Mouse (Mus musculus): ENCODE data around the gene Acad12. TPM values are rescaled to one million over a fixed set of nuclear protein-coding genes. Genes with fewer than 3 reads are reported as not detected.
"Not testable (repeated sequence)": the region's sequence is repeated elsewhere in the genome, so short reads cannot be mapped to it uniquely, and the experiment has no call there.

Acad12 gene
- polyA plus RNA-seq, 1 experiment from 2014 or later = 2.0 TPM

DNA sequence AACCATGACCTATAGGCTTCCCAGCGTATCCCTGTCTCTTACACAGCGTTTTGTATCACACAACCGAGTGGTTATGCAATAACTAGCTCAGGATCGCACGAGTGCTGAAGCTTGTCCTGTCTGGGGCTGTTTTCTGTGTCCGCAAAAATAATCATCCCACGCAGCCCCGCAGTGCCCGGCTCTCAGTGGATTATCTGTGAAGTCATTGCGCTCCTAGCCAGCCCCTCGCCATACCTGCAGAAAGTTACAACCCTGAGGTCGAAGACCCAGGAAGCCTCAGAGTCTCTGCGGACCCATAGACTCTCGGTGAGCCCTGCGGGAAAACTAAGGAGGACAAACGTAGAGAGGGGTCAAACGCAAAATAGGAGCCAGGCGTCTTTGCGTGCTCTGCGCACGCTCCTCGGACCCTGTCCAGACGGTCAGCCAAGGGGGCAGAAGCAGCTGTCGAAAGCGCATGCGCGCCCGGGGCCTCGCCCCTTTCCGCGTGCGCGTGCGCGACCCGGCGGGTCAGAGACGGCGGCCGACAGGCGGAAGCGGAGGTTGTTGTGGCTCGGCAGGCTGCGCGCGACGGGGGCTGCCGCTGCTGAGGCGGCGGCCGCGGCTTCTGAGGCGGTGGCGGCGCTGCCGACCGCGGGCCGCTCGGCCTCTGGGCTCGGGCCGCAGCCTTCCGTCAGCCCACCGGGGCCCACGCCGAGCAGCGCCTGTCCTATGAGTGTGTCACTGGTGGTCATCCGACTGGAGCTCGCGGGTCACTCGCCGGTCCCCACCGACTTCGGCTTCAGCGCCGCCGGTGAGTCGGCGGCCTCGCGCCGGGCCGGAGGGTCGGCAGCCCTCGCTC, 41.5 kb upstream of the Acad12 start, which contains the start of the genes Acad10 and Brap:
Gene Acad10, minus strand, starts transcription at position 456 of the 838 bp plus-strand sequence.
Gene Brap, plus strand, starts transcription at position 505 of the 838 bp plus-strand sequence.
- Histone ChIP-seq H3K36me3 (ENCODE audit: control insufficient read depth, insufficient read depth, low read length) (peaks cover 32% of the 10 kb centered on the region), H3K9me3 (ENCODE audit: control insufficient read depth, low read length) (no peaks in the 10 kb centered on the region), H3K9ac (ENCODE audit: low read depth, low read length) (peak within 1 kb of the TSS; percentile 93), H3K4me2 (ENCODE audit: low read depth, low read length) (peak within 1 kb of the TSS; percentile 87), H3K4me1 (ENCODE audit: control insufficient read depth, insufficient read depth, low read length) (peaks cover 10% of the 10 kb centered on the region), H3K4me3 (ENCODE audit: low read depth, low read length) (peak within 1 kb of the TSS; percentile 98), H3K27ac (replicated peaks; ENCODE audit: low read depth, low read length) (peak within 1 kb of the TSS; percentile 58), H3K27me3 (replicated peaks; ENCODE audit: control insufficient read depth, insufficient read depth, low read length) (no peaks in the 10 kb centered on the region)
- ATAC-seq (ENCODE audit: low read depth) = peak; percentile 91
- WGBS = 3% methylated on average over 46 of the region's 85 CpGs
- DNase-seq (ENCODE audit: low spot score) = peak; percentile 94

DNA sequence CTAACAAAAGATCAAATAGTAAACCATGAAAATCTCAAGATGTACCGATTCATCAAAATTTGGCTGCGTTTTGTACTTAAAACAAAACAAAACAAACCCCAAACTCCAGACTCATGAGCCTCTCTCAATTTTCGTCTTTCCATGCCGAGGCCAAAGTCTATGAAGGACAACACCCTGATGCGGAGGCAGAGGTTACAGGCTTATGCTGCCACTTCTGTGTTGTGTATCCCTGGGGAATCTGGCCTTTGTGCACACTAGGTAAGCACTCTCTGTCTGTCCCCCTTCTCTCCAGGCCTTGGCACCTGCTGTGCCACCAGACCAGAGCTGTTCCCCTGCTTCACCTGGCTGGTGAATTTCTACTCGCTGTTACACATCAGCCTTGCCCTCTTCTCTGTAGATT, 38.9 kb upstream of the Acad12 start:
- ATAC-seq (ENCODE audit: low read depth); H3K9me3 ChIP-seq (ENCODE audit: control insufficient read depth, low read length); H3K27ac ChIP-seq (replicated peaks; ENCODE audit: low read depth, low read length); H3K27me3 ChIP-seq (replicated peaks; ENCODE audit: control insufficient read depth, insufficient read depth, low read length); H3K4me3 ChIP-seq (ENCODE audit: low read depth, low read length); H3K36me3 ChIP-seq (ENCODE audit: control insufficient read depth, insufficient read depth, low read length); H3K9ac ChIP-seq (ENCODE audit: low read depth, low read length); DNase-seq (ENCODE audit: low spot score); H3K4me2 ChIP-seq (ENCODE audit: low read depth, low read length): not testable (repeated sequence)
- peaks cover 10% of the 10 kb centered on the region for H3K4me1 ChIP-seq (ENCODE audit: control insufficient read depth, insufficient read depth, low read length)
- WGBS = 79% methylated on average over 6 of the region's 6 CpGs

DNA sequence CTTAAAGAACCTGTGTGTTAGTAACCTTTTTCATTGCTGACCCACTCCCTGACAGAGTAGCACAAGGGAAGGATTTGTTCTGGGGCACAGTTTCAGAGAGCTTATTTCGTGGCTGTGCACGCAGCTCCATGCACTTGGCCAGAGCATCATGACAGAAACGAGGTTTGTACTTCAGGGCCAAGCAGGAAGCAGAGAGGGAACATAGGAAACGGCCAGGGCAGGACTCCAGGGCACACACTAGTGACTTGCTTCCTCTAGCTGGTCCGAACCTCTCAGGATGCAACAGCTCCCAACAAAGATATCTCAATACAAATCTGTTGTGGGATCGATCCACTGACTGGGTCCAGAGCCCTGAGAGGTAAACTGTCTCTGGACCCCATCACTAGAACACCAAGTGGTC, 38.1 kb upstream of the Acad12 start:
- 68% methylated on average over 6 of the region's 6 CpGs for WGBS
- ATAC-seq (ENCODE audit: low read depth); H3K9me3 ChIP-seq (ENCODE audit: control insufficient read depth, low read length); H3K4me2 ChIP-seq (ENCODE audit: low read depth, low read length); H3K27me3 ChIP-seq (replicated peaks; ENCODE audit: control insufficient read depth, insufficient read depth, low read length); H3K27ac ChIP-seq (replicated peaks; ENCODE audit: low read depth, low read length); H3K9ac ChIP-seq (ENCODE audit: low read depth, low read length); H3K4me3 ChIP-seq (ENCODE audit: low read depth, low read length); DNase-seq (ENCODE audit: low spot score); H3K36me3 ChIP-seq (ENCODE audit: control insufficient read depth, insufficient read depth, low read length): not testable (repeated sequence)
- H3K4me1 ChIP-seq (ENCODE audit: control insufficient read depth, insufficient read depth, low read length) = peaks cover 10% of the 10 kb centered on the region

DNA sequence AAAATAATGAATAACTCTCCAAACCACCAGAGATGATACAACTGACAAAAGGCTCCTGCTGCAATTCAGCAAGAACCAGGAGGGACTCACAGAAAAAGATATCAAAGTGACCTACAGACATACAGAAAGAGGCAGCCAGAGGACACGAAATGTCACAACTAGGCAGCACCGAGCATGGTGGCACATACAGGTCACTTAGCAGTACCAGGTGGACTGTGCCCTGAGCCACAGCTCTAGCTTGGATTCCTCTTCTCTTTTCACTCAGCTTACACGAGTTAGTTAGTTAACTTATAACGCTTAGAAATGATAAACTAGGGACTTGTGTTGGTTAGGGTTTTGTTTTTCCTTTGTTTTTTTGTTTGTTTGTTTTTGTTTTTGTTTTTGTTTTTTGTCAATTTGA, 35.8 kb upstream of the Acad12 start:
- Histone ChIP-seq H3K36me3 (ENCODE audit: control insufficient read depth, insufficient read depth, low read length) (no peaks in the 10 kb centered on the region), H3K9ac (ENCODE audit: low read depth, low read length) (no peak overlapping the region), H3K4me3 (ENCODE audit: low read depth, low read length) (no peak overlapping the region), H3K9me3 (ENCODE audit: control insufficient read depth, low read length) (no peaks in the 10 kb centered on the region), H3K27me3 (replicated peaks; ENCODE audit: control insufficient read depth, insufficient read depth, low read length) (no peaks in the 10 kb centered on the region), H3K4me2 (ENCODE audit: low read depth, low read length) (no peak overlapping the region), H3K27ac (replicated peaks; ENCODE audit: low read depth, low read length) (no peak overlapping the region), H3K4me1 (ENCODE audit: control insufficient read depth, insufficient read depth, low read length) (peaks cover 1% of the 10 kb centered on the region; the same call in 1 of the 2 replicates)
- WGBS = 80% methylated on average over 4 of the region's 4 CpGs
- ATAC-seq (ENCODE audit: low read depth) (no peak), DNase-seq (ENCODE audit: low spot score) (no peak)

DNA sequence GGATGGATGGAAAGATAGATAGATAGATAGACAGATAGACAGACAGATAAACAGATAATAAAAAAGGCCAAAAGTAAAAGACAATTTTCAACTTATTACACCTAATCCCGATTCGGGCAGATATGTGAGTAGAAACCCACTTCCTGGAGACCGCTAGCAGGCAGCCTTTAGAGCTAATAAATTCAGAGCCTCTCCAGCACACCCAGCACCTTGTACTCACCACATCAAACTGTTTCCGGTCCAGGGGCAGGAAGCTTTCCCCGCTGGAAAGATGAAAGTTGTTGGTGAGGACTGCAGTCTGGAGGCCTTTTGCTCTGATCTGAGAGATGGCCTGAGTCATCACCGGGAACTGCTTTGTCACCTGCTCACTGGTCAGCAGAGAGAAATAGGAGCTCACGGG, 30.4 kb upstream of the Acad12 start:
- 64% methylated on average over 7 of the region's 7 CpGs for WGBS
- no peak overlapping the region for H3K27ac ChIP-seq (replicated peaks; ENCODE audit: low read depth, low read length)
- no peaks in the 10 kb centered on the region; the same call in 1 of the 2 replicates for H3K4me1 ChIP-seq (ENCODE audit: control insufficient read depth, insufficient read depth, low read length)
- no peak for ATAC-seq (ENCODE audit: low read depth)
- no peaks in the 10 kb centered on the region for H3K9me3 ChIP-seq (ENCODE audit: control insufficient read depth, low read length)
- no peak overlapping the region for H3K4me3 ChIP-seq (ENCODE audit: low read depth, low read length)
- H3K4me2 ChIP-seq (ENCODE audit: low read depth, low read length) = no peak overlapping the region
- no peak overlapping the region for H3K9ac ChIP-seq (ENCODE audit: low read depth, low read length)
- no peaks in the 10 kb centered on the region for H3K27me3 ChIP-seq (replicated peaks; ENCODE audit: control insufficient read depth, insufficient read depth, low read length)
- H3K36me3 ChIP-seq (ENCODE audit: control insufficient read depth, insufficient read depth, low read length) = no peaks in the 10 kb centered on the region
- no peak for DNase-seq (ENCODE audit: low spot score)

DNA sequence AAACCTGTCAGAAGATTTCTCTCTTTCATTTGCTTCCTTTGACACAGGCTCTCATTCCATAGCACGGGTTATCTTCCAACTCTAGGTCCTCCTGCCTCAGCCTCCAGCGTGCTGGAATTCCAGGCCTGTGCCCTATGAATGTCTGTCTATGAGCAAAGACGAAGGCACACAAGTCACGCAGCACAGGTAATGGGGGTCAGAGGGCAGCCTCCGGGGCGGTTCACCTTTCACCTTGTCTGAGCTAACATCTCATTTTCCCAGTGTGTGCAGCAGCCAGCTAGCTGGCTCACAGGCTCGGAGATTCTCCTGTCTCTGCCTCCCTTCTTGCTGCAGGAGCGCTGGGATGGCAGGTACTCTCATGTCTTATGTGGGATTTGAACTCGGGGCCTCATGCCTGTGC, 20.9 kb upstream of the Acad12 start:
- WGBS = 84% methylated on average over 9 of the region's 9 CpGs
- DNase-seq (ENCODE audit: low spot score) (no peak), ATAC-seq (ENCODE audit: low read depth) (no peak)

DNA sequence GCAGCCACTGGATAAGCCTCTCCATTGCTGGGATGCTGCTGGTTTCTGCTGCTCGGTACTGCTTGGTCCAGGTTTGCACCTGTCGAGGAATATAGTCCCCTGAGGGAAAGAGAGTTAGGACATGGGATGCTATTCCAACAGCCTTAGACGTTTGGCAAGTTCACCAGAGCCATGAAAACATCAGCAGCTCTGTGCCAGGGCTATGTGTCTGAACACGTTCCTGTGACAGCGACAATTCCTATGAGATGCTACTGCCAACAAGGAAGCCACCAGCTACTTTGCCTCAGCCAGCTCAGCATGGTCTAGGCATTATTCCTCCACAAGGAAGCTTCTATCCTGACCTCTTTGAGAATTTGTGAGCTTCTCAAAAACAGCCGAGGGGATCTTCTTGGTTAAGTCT, 18.6 kb upstream of the Acad12 start:
- ATAC-seq (ENCODE audit: low read depth) (no peak), DNase-seq (ENCODE audit: low spot score) (peak; percentile 35)
- Histone ChIP-seq H3K4me2 (ENCODE audit: low read depth, low read length) (no peak overlapping the region), H3K9me3 (ENCODE audit: control insufficient read depth, low read length) (no peaks in the 10 kb centered on the region), H3K4me3 (ENCODE audit: low read depth, low read length) (no peak overlapping the region), H3K36me3 (ENCODE audit: control insufficient read depth, insufficient read depth, low read length) (no peaks in the 10 kb centered on the region), H3K4me1 (ENCODE audit: control insufficient read depth, insufficient read depth, low read length) (no peaks in the 10 kb centered on the region), H3K27ac (replicated peaks; ENCODE audit: low read depth, low read length) (no peak overlapping the region), H3K9ac (ENCODE audit: low read depth, low read length) (no peak overlapping the region), H3K27me3 (replicated peaks; ENCODE audit: control insufficient read depth, insufficient read depth, low read length) (no peaks in the 10 kb centered on the region)
- WGBS = 79% methylated on average over 6 of the region's 6 CpGs

More for the DNA sequence above, 20.9 kb upstream of the Acad12 start:
- no peaks in the 10 kb centered on the region for H3K9me3 ChIP-seq (ENCODE audit: control insufficient read depth, low read length)
- H3K4me1 ChIP-seq (ENCODE audit: control insufficient read depth, insufficient read depth, low read length) = no peaks in the 10 kb centered on the region
- H3K27me3 ChIP-seq (replicated peaks; ENCODE audit: control insufficient read depth, insufficient read depth, low read length) = no peaks in the 10 kb centered on the region
- H3K27ac ChIP-seq (replicated peaks; ENCODE audit: low read depth, low read length) = no peak overlapping the region
- no peak overlapping the region for H3K4me2 ChIP-seq (ENCODE audit: low read depth, low read length)
- no peak overlapping the region for H3K9ac ChIP-seq (ENCODE audit: low read depth, low read length)
- no peaks in the 10 kb centered on the region for H3K36me3 ChIP-seq (ENCODE audit: control insufficient read depth, insufficient read depth, low read length)
- H3K4me3 ChIP-seq (ENCODE audit: low read depth, low read length) = no peak overlapping the region

DNA sequence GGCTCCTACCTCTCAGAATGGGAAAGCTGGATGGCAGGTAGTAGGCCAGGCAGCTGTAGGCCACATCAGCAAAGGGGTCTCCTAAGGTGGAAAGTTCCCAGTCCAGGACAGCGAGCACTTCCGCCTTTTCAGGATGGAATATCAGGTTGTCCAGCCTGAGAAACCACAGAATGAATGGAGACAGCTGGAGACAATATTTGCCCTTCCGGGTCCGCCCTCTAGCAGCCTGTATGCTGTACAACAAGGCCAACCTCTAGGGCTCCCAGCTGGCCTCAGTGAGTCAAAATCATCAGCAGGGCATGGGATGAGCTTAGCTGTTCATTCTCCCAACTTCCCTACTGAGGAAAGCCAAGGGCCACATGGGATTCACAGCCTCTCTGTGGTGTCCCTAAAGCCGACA, 15.9 kb upstream of the Acad12 start:
- Histone ChIP-seq H3K4me2 (ENCODE audit: low read depth, low read length) (no peak overlapping the region), H3K4me1 (ENCODE audit: control insufficient read depth, insufficient read depth, low read length) (no peaks in the 10 kb centered on the region), H3K36me3 (ENCODE audit: control insufficient read depth, insufficient read depth, low read length) (no peaks in the 10 kb centered on the region), H3K4me3 (ENCODE audit: low read depth, low read length) (no peak overlapping the region), H3K27ac (replicated peaks; ENCODE audit: low read depth, low read length) (no peak overlapping the region), H3K9me3 (ENCODE audit: control insufficient read depth, low read length) (no peaks in the 10 kb centered on the region), H3K27me3 (replicated peaks; ENCODE audit: control insufficient read depth, insufficient read depth, low read length) (no peaks in the 10 kb centered on the region), H3K9ac (ENCODE audit: low read depth, low read length) (no peak overlapping the region)
- DNase-seq (ENCODE audit: low spot score) = no peak
- WGBS = 83% methylated on average over 5 of the region's 5 CpGs
- no peak for ATAC-seq (ENCODE audit: low read depth)

DNA sequence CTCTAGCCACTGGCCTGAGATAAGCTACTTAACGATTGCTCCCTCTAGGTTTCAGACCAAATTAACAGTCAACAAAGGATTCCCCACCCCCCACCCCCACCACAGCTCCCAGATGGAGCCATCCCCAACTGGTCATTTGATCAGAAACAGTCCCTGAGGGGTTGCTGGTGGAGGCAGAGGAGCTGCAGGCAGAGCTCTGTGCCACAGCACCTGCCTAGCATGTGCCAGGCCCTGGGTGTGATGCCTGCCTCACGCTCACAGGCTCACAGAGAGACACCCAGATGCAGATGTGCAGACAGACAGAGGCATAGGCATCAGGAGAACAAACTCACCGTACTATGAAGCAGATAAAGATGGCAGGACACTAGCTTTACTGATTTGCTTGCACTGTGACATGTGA, 14.1 kb upstream of the Acad12 start:
- no peaks in the 10 kb centered on the region for H3K9me3 ChIP-seq (ENCODE audit: control insufficient read depth, low read length)
- no peak overlapping the region for H3K27ac ChIP-seq (replicated peaks; ENCODE audit: low read depth, low read length)
- no peaks in the 10 kb centered on the region for H3K27me3 ChIP-seq (replicated peaks; ENCODE audit: control insufficient read depth, insufficient read depth, low read length)
- no peaks in the 10 kb centered on the region for H3K4me1 ChIP-seq (ENCODE audit: control insufficient read depth, insufficient read depth, low read length)
- DNase-seq (ENCODE audit: low spot score) (no peak), ATAC-seq (ENCODE audit: low read depth) (no peak)
- 38% methylated on average over 3 of the region's 3 CpGs for WGBS
- H3K9ac ChIP-seq (ENCODE audit: low read depth, low read length) = no peak overlapping the region
- H3K4me2 ChIP-seq (ENCODE audit: low read depth, low read length) = no peak overlapping the region
- H3K36me3 ChIP-seq (ENCODE audit: control insufficient read depth, insufficient read depth, low read length) = no peaks in the 10 kb centered on the region
- no peak overlapping the region for H3K4me3 ChIP-seq (ENCODE audit: low read depth, low read length)

All from embryonic facial prominence, embryonic 14.5 days (tissue).